Mouse (Mus musculus) liver, embryonic 14.5 days (tissue): ENCODE measurements at regions not wholly inside any gene's neighbourhood (a gene's known extent, or its start where the extent isn't known, plus 50 kb on each side); places are given as distances from the start of the nearest gene placed in this dataset.

Source experiments
- ATAC-seq: fragments of 200-750 bp; cut with Nextera tagmentation; 2 replicates; pipeline ENCODE4 v1.8.0; 2017; ENCODE audit warnings: moderate number of reproducible peaks, mild to moderate bottlenecking, moderate library complexity; ENCODE audit not compliant: insufficient read depth
- DNase-seq, 3 experiments: peaks; one replicate each; pipeline ENCODE4 v3.0.0-alpha.2; 2012 to 2013; ENCODE audit warnings: low read depth in 3 of 3, low spot score in 3 of 3
- H3K27ac ChIP-seq: fragments of 300-500 bp; sonication (generic); 2 replicates; pipeline ENCODE4 v1.5.1; 2014; ENCODE audit warnings: moderate library complexity, mild to moderate bottlenecking, control low read depth, inconsistent platforms
- H3K27me3 ChIP-seq: fragments of 300-500 bp; sonication (generic); 2 replicates; pipeline ENCODE4 v1.6.1; 2014; ENCODE audit warnings: mild to moderate bottlenecking, low read length, moderate library complexity; ENCODE audit not compliant: control insufficient read depth, insufficient read depth
- H3K36me3 ChIP-seq: fragments of 300-500 bp; sonication (generic); replicated peaks from 2 replicates; pipeline ENCODE4 v1.6.1; 2014; ENCODE audit warnings: low read depth; ENCODE audit not compliant: control insufficient read depth, insufficient read depth
- H3K4me1 ChIP-seq, 2 experiments: fragments of 200-500 bp in 1 of 2; fragments of 300-500 bp in 1 of 2; sonication (generic) in 1 of 2; replicated peaks; 2 replicates each; pipeline ENCODE4 v1.6.1; 2012 to 2014; ENCODE audit warnings: antibody characterized with exemption in 1 of 2, inconsistent platforms in 1 of 2, low read length in 1 of 2; ENCODE audit not compliant: control insufficient read depth in 2 of 2, insufficient read depth in 2 of 2
- H3K4me2 ChIP-seq: fragments of 300-500 bp; sonication (generic); 2 replicates; pipeline ENCODE4 v1.6.1; 2014; ENCODE audit warnings: low read depth, mild to moderate bottlenecking, control low read depth, moderate library complexity
- H3K4me3 ChIP-seq, 2 experiments: fragments of 200-500 bp in 1 of 2; fragments of 300-500 bp in 1 of 2; sonication (generic) in 1 of 2; 2 replicates each; pipeline ENCODE4 v1.5.1; 2012 to 2014; ENCODE audit warnings: low read depth in 2 of 2, low read length in 2 of 2, mild to moderate bottlenecking in 2 of 2, control low read depth in 1 of 2, inconsistent platforms in 1 of 2, moderate library complexity in 1 of 2; ENCODE audit not compliant: insufficient read depth in 1 of 2
- H3K9ac ChIP-seq: fragments of 300-500 bp; sonication (generic); replicated peaks from 2 replicates; pipeline ENCODE4 v1.6.1; 2014; ENCODE audit warnings: mild to moderate bottlenecking, control low read depth, moderate library complexity
- H3K9me3 ChIP-seq: fragments of 300-500 bp; sonication (generic); 2 replicates; pipeline ENCODE4 v1.6.1; 2016; ENCODE audit warnings: low read length, mixed read lengths; ENCODE audit not compliant: control insufficient read depth
- CTCF ChIP-seq: IDR thresholded peaks from 2 replicates; pipeline ENCODE4 v1.5.1; 2016; ENCODE audit warnings: antibody characterized with exemption, low read depth, control low read depth
- EP300 ChIP-seq: IDR thresholded peaks from 2 replicates; pipeline ENCODE4 v1.6.1; 2016; ENCODE audit warnings: antibody characterized with exemption, low read depth
- WGBS: fragments of 180-500 bp; shearing (Covaris S2); extraction: QIAGEN DNeasy Blood & Tissue Kit; methylation state at CpG from one replicate; pipeline ENCODE4 v1.1.7; 2014; ENCODE audit not compliant: insufficient replicate concordance; 5-methylcytosine and 5-hydroxymethylcytosine counted together

- Histone ChIP-seq H3K9ac (no peak overlapping the region), H3K27me3 (no peaks in the 10 kb centered on the region), H3K27ac (no peak overlapping the region), H3K4me1 (no peaks in the 10 kb centered on the region), H3K4me2 (no peak overlapping the region), H3K9me3 (no peaks in the 10 kb centered on the region), H3K36me3 (no peaks in the 10 kb centered on the region), H3K4me3 (no peak overlapping the region)
- DNase-seq: no peak
- ATAC-seq: no peak
- TF ChIP-seq EP300 (no peak), CTCF (no peak)
- 77% methylated on average over 1 of the region's 1 CpGs for WGBS
Observed at GRCm38 (mm10) chr5:84934369-84934768, 517.2 kb upstream of the Epha5 start.

GRCm38 (mm10) chr5:84917631-84918292, 500.6 kb upstream of the Epha5 start:
- ATAC-seq: no peak
- WGBS: 61% methylated on average over 1 of the region's 1 CpGs

GRCm38 (mm10) chr5:84901669-84902068, 484.5 kb upstream of the Epha5 start:
- 52% methylated on average over 4 of the region's 4 CpGs for whole genome bisulfite sequencing
- no peak for TF ChIP-seq CTCF
- no peak for TF ChIP-seq EP300
- DNase-seq: no peak
- H3K36me3 ChIP-seq: no peaks in the 10 kb centered on the region
- no peaks in the 10 kb centered on the region for H3K27me3 ChIP-seq
- H3K4me3 ChIP-seq: no peak overlapping the region
- no peak overlapping the region for H3K9ac ChIP-seq
- ATAC-seq: no peak
- no peak overlapping the region for H3K27ac ChIP-seq
- H3K9me3 ChIP-seq: no peaks in the 10 kb centered on the region
- no peak overlapping the region for H3K4me2 ChIP-seq
- no peaks in the 10 kb centered on the region for H3K4me1 ChIP-seq

More at GRCm38 (mm10) chr5:84917631-84918292, 500.6 kb upstream of the Epha5 start:
- Histone ChIP-seq H3K36me3 (no peaks in the 10 kb centered on the region), H3K27ac (no peak overlapping the region), H3K27me3 (no peaks in the 10 kb centered on the region), H3K9me3 (no peaks in the 10 kb centered on the region), H3K4me2 (no peak overlapping the region), H3K9ac (no peak overlapping the region), H3K4me1 (no peaks in the 10 kb centered on the region), H3K4me3 (no peak overlapping the region)
- no peak for DNase-seq
- TF ChIP-seq EP300: no peak
- TF ChIP-seq CTCF: no peak

GRCm38 (mm10) chr5:84897535-84897934, 480.4 kb upstream of the Epha5 start:
- TF ChIP-seq CTCF (no peak), EP300 (no peak)

DNA sequence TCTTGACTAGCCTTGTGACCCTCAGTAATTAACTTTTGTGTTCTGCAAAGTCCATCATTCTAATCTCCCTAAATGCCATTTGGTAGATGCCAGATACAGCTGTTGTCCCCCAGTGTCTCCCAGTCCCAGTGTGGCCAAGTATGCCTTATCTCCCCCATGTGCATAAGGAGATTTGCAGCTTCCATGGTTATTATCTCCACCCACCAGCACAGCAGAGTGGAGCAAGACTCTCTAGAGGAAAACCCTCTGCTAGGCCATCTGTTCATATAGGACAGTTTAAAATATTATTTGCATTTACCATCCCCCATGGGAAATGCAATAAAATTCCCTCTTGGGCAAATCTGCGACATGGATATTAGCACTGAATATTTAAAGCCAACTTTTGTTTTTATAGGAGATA, 436.4 kb upstream of the Epha5 start:
- H3K9ac ChIP-seq: no peak overlapping the region
- no peaks in the 10 kb centered on the region for H3K36me3 ChIP-seq
- ATAC-seq (peak; percentile 37; the same call in 1 of the 2 replicates), DNase-seq (no peak)
- H3K9me3 ChIP-seq: no peaks in the 10 kb centered on the region
- no peak overlapping the region for H3K4me3 ChIP-seq
- no peak overlapping the region for H3K4me2 ChIP-seq
- 51% methylated on average over 1 of the region's 1 CpGs for WGBS
- no peak overlapping the region for H3K27ac ChIP-seq
- no peak for TF ChIP-seq EP300
- no peak for TF ChIP-seq CTCF
- H3K27me3 ChIP-seq: no peaks in the 10 kb centered on the region
- H3K4me1 ChIP-seq: no peaks in the 10 kb centered on the region

More at GRCm38 (mm10) chr5:84897535-84897934, 480.4 kb upstream of the Epha5 start:
- no peaks in the 10 kb centered on the region for H3K4me1 ChIP-seq
- 86% methylated on average over 1 of the region's 1 CpGs for WGBS
- no peaks in the 10 kb centered on the region for H3K36me3 ChIP-seq
- no peak overlapping the region for H3K9ac ChIP-seq
- DNase-seq (no peak), ATAC-seq (no peak)
- no peak overlapping the region for H3K27ac ChIP-seq
- no peaks in the 10 kb centered on the region for H3K27me3 ChIP-seq
- H3K4me2 ChIP-seq: no peak overlapping the region
- no peak overlapping the region for H3K4me3 ChIP-seq
- H3K9me3 ChIP-seq: no peaks in the 10 kb centered on the region
